Mouse (Mus musculus) 416B (cell line): ENCODE measurements around the gene Zfc3h1.

ENCODE experiments used
- DNase-seq: peaks from one replicate; pipeline ENCODE4 v3.0.0; 2011; ENCODE audit warnings: low read depth

The Zfc3h1 gene

GRCm38 (mm10) chr10:115478441-115479141, 93.8 kb downstream of the Zfc3h1 start:
- no peak for DNase-seq
